Mouse (Mus musculus) midbrain, embryonic 14.5 days (tissue): ENCODE data around the gene Camk1d. TPM values are rescaled to one million over a fixed set of nuclear protein-coding genes. Genes with fewer than 3 reads are reported as not detected.
"Not testable (repeated sequence)": the region's sequence is repeated elsewhere in the genome, so short reads cannot be mapped to it uniquely, and the experiment has no call there.

ENCODE experiments used
- ATAC-seq: fragments of 200-750 bp; cut with Nextera tagmentation; 2 replicates; pipeline ENCODE4 v1.8.0; 2017; ENCODE audit warnings: moderate number of reproducible peaks, moderate library complexity; ENCODE audit not compliant: low FRiP score, low TSS enrichment
- DNase-seq: peaks from one replicate; pipeline ENCODE4 v3.0.0-alpha.2; 2015
- H3K27ac ChIP-seq: fragments of 300-500 bp; sonication (generic); replicated peaks from 2 replicates; pipeline ENCODE4 v1.5.1; 2014; ENCODE audit warnings: mild to moderate bottlenecking, low read depth, low read length, moderate library complexity
- H3K27me3 ChIP-seq: fragments of 300-500 bp; sonication (generic); 2 replicates; pipeline ENCODE4 v1.6.1; 2014; ENCODE audit warnings: low read length, control low read depth, mixed read lengths; ENCODE audit not compliant: control insufficient read depth, insufficient read depth
- H3K36me3 ChIP-seq: fragments of 300-500 bp; sonication (generic); 2 replicates; pipeline ENCODE4 v1.6.1; 2014; ENCODE audit warnings: low read length, control low read depth; ENCODE audit not compliant: control insufficient read depth, insufficient read depth
- H3K4me1 ChIP-seq: fragments of 300-500 bp; sonication (generic); 2 replicates; pipeline ENCODE4 v1.6.1; 2014; ENCODE audit warnings: mild to moderate bottlenecking, antibody characterized with exemption, low read length, control low read depth; ENCODE audit not compliant: control insufficient read depth, insufficient read depth
- H3K4me2 ChIP-seq: fragments of 300-500 bp; sonication (generic); 2 replicates; pipeline ENCODE4 v1.6.1; 2014; ENCODE audit warnings: mild to moderate bottlenecking, low read length, moderate library complexity
- H3K4me3 ChIP-seq: fragments of 300-500 bp; sonication (generic); replicated peaks from 2 replicates; pipeline ENCODE4 v1.5.1; 2014; ENCODE audit warnings: low read depth, low read length
- H3K9ac ChIP-seq: fragments of 300-500 bp; sonication (generic); replicated peaks from 2 replicates; pipeline ENCODE4 v1.6.1; 2014; ENCODE audit warnings: mild to moderate bottlenecking, low read length, moderate library complexity
- H3K9me3 ChIP-seq: fragments of 300-500 bp; sonication (generic); 2 replicates; pipeline ENCODE4 v1.6.1; 2016; ENCODE audit warnings: low read length, control low read depth, mixed read lengths; ENCODE audit not compliant: control insufficient read depth
- WGBS: fragments of 180-500 bp; shearing (Covaris S2); extraction: QIAGEN DNeasy Blood & Tissue Kit; methylation state at CpG from one replicate; pipeline ENCODE4 v1.1.7; 2014; 5-methylcytosine and 5-hydroxymethylcytosine counted together
- polyA plus RNA-seq: library from polyadenylated mRNA; unstranded; fragments of >200 nt; fragmentation: Nextera tagmentation; extraction: Ambion mirVana; gene quantifications from 2 replicates; pipeline ENCODE4 v1.2.1, GENCODE M21; 2014

Camk1d gene
- polyA plus RNA-seq, 1 experiment from 2014 or later: 6.0 TPM

GRCm38 (mm10) chr2:5282623-5283022, 431.7 kb downstream of the Camk1d start:
- DNase-seq: no peak
- no peak overlapping the region for H3K27ac ChIP-seq
- 92% methylated on average over 4 of the region's 4 CpGs for WGBS
- no peak overlapping the region for H3K4me2 ChIP-seq
- H3K36me3 ChIP-seq: no peaks in the 10 kb centered on the region
- H3K4me3 ChIP-seq: no peak overlapping the region
- no peaks in the 10 kb centered on the region for H3K27me3 ChIP-seq
- no peak overlapping the region for H3K9ac ChIP-seq
- H3K4me1 ChIP-seq: no peaks in the 10 kb centered on the region
- no peak for ATAC-seq
- H3K9me3 ChIP-seq: peaks cover 6% of the 10 kb centered on the region; the same call in 1 of the 2 replicates

- 76% methylated on average over 2 of the region's 2 CpGs for WGBS
- ATAC-seq (no peak), DNase-seq (no peak)
- H3K27me3 ChIP-seq: no peaks in the 10 kb centered on the region
- H3K4me1 ChIP-seq: no peaks in the 10 kb centered on the region
- no peak overlapping the region for H3K4me2 ChIP-seq
- no peak overlapping the region for H3K9ac ChIP-seq
- 0 out of 2 replicates have a peak, but pooled peaks cover 4% of the 10 kb centered on the region for H3K9me3 ChIP-seq
- no peaks in the 10 kb centered on the region for H3K36me3 ChIP-seq
- no peak overlapping the region for H3K27ac ChIP-seq
- no peak overlapping the region for H3K4me3 ChIP-seq
Measured at GRCm38 (mm10) chr2:5267980-5268379, 446.3 kb downstream of the Camk1d start.

GRCm38 (mm10) chr2:5262279-5262678, 452.0 kb downstream of the Camk1d start:
- DNase-seq (peak; percentile 37), ATAC-seq (no peak)
- WGBS: 60% methylated on average over 2 of the region's 2 CpGs
- Histone ChIP-seq H3K9ac (no peak overlapping the region), H3K4me2 (no peak overlapping the region), H3K27ac (no peak overlapping the region), H3K9me3 (no peaks in the 10 kb centered on the region; the same call in 1 of the 2 replicates), H3K4me3 (no peak overlapping the region), H3K4me1 (no peaks in the 10 kb centered on the region), H3K36me3 (no peaks in the 10 kb centered on the region), H3K27me3 (no peaks in the 10 kb centered on the region)

- Histone ChIP-seq H3K36me3 (no peaks in the 10 kb centered on the region), H3K9me3 (no peaks in the 10 kb centered on the region; the same call in 1 of the 2 replicates), H3K27me3 (no peaks in the 10 kb centered on the region), H3K27ac (no peak overlapping the region), H3K4me1 (no peaks in the 10 kb centered on the region), H3K9ac (no peak overlapping the region), H3K4me2 (no peak overlapping the region), H3K4me3 (no peak overlapping the region)
- DNase-seq (no peak), ATAC-seq (no peak)
- WGBS: 93% methylated on average over 3 of the region's 3 CpGs
Measured at GRCm38 (mm10) chr2:5258250-5258649, 456.1 kb downstream of the Camk1d start.

GRCm38 (mm10) chr2:5249969-5250368, 464.3 kb downstream of the Camk1d start:
- H3K9me3 ChIP-seq: no peaks in the 10 kb centered on the region
- WGBS: 82% methylated on average over 12 of the region's 12 CpGs
- H3K4me2 ChIP-seq: no peak overlapping the region
- no peaks in the 10 kb centered on the region for H3K4me1 ChIP-seq
- H3K27ac ChIP-seq: no peak overlapping the region
- no peaks in the 10 kb centered on the region for H3K36me3 ChIP-seq
- H3K4me3 ChIP-seq: no peak overlapping the region
- ATAC-seq (no peak), DNase-seq (peak; percentile 20)
- H3K9ac ChIP-seq: no peak overlapping the region
- no peaks in the 10 kb centered on the region for H3K27me3 ChIP-seq

- 95% methylated on average over 6 of the region's 6 CpGs for WGBS
- not testable (repeated sequence) for DNase-seq, ATAC-seq
Measured at GRCm38 (mm10) chr2:5249199-5249598, 465.1 kb downstream of the Camk1d start.

More at GRCm38 (mm10) chr2:5249199-5249598, 465.1 kb downstream of the Camk1d start:
- H3K9me3 ChIP-seq, H3K27ac ChIP-seq, H3K36me3 ChIP-seq, H3K4me3 ChIP-seq, H3K4me2 ChIP-seq, H3K27me3 ChIP-seq, H3K4me1 ChIP-seq, H3K9ac ChIP-seq: not testable (repeated sequence)

Other genes with a start within 250 kb of the Camk1d start
- 19.8 and 26.6 TPM in 2 replicates for gene Nudt5, start 130.5 kb upstream of the Camk1d start, polyA plus RNA-seq
- gene Cdc123, start 130.6 kb upstream of the Camk1d start, polyA plus RNA-seq: 284 and 304 TPM in 2 replicates
- 1.2 and 2.5 TPM in 2 replicates for gene Gm13199, start 148.4 kb upstream of the Camk1d start, polyA plus RNA-seq
- gene Sec61a2, start 180.9 kb upstream of the Camk1d start, polyA plus RNA-seq: 96.0 and 102 TPM in 2 replicates
- gene Dhtkd1, start 228.3 kb upstream of the Camk1d start, polyA plus RNA-seq: 5.7 and 6.0 TPM in 2 replicates
- gene Upf2, start 237.0 kb upstream of the Camk1d start, polyA plus RNA-seq: 8.7 and 12.2 TPM in 2 replicates